Mouse (Mus musculus): ENCODE measurements around the gene Slc6a17. TPM values are rescaled to one million over a fixed set of nuclear protein-coding genes. Genes with fewer than 3 reads are reported as not detected.

Gene Slc6a17
- 2.4 and 3.7 TPM in 2 replicates for polyA plus RNA-seq (2016; fragmentation: Nextera tagmentation; extraction: Ambion mirVana)

DNA sequence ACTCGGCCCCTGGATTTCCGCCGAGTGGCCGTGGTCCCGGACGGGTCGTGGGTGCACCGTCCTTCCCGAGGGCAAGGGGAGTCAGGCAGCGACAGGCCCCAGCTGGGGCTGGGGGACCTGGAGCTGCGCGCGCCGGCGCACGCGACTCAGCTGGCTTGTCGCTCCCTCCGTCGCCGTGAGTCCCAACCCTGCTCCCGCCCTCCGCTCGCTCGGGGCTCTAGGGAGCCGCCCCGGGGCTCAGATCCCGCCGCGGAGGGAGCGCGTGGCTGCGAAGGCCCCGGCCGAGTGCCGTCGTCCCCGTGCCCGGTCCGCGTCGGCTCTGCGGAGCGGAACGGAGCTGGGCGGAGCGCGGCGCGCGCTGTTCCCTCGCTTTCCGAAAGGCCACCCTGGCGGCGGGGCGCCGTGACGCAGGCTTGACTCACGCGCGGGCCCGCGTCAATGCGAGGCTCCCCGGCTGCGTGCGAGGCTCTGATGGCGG lies at the start of gene Slc6a17:
TSS of gene Slc6a17 (minus strand) at position 388 of the 478 bp plus-strand sequence.
- DNase-seq (ENCODE audit: extremely low spot score, low spot score): peak; percentile 62
- Histone ChIP-seq H3K9me3 (no peaks in the 10 kb centered on the region), H3K27ac (peak within 1 kb of the TSS; percentile 85), H3K4me1 (peaks cover 28% of the 10 kb centered on the region), H3K27me3 (ENCODE audit: poor library complexity, severe bottlenecking) (peaks cover 76% of the 10 kb centered on the region), H3K36me3 (replicated peaks) (no peaks in the 10 kb centered on the region), H3K4me3 (peak within 1 kb of the TSS; percentile 71)
- WGBS: under 1% methylated on average over 68 of the region's 68 CpGs

DNA sequence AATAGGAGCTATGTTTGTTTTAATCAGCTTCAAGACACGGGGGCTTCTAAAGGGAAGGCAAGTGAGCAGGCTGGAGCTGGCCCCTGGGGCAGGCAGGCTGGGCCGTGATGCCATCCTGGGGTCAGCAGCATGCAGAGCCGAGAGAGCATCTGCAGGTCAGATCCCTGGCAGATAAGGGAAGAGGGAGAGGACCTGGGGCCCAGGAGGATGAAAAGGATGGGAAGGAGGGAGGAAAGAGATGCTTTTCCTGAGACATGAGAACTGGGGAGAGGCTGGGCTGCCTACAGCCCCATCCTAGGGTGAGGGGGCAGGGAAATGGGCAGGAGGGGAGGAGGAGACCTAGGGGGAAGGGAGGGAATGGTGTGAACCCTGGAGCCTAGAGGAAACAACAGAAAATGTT lies 47.5 kb upstream of the Slc6a17 start:
- no peak for DNase-seq (ENCODE audit: extremely low spot score, low spot score)
- peaks cover 45% of the 10 kb centered on the region for H3K4me1 ChIP-seq
- peaks cover 9% of the 10 kb centered on the region for H3K27me3 ChIP-seq (ENCODE audit: poor library complexity, severe bottlenecking)
- no peaks in the 10 kb centered on the region for H3K9me3 ChIP-seq
- WGBS: 43% methylated on average over 3 of the region's 3 CpGs
- H3K27ac ChIP-seq: peak overlapping the region; percentile 53
- no peaks in the 10 kb centered on the region for H3K36me3 ChIP-seq (replicated peaks)
- no peak overlapping the region for H3K4me3 ChIP-seq

DNA sequence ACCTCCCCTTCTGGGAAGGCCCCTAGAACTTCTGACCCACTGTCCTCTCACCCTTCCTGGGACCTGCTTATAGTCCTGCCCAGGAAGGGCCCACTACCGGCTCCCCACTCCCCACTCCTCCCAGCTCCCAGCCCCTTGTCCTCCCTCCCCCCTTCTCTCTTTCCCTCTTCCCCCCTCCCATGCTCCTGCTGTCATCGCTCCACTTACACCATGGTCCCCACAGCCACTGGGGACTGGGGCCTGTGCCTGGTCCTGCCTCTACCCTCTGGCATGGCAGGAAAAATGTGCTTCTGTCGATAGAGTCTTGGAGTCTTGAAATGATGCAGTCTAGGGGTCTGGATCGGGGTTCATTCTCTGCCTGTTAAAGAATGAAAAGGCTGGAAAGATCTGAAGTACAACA lies 46.1 kb upstream of the Slc6a17 start:
- no peak for DNase-seq (ENCODE audit: extremely low spot score, low spot score)
- 37% methylated on average over 4 of the region's 4 CpGs for WGBS

DNA sequence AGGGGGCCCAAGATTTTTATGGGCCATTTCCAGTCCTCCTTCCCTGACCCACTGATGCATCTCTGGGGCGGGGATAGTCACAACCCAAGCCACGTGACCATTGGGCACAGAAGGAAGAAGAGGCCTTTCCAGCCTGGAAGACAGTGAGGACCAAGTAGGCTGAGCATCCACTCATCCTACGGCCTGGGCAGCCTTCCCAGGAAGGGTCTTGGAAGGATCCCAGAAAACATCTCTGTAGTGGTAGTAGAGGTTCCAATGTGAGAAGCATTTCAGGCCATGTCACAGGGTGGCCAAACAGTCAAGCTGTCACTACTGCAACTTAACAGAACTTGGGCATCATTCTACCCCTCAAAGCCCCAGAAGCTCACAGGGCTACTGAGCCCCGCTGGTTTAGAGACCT lies 44.8 kb upstream of the Slc6a17 start:
- WGBS: 86% methylated on average over 4 of the region's 4 CpGs
- Histone ChIP-seq H3K27me3 (ENCODE audit: poor library complexity, severe bottlenecking) (peaks cover 21% of the 10 kb centered on the region), H3K36me3 (replicated peaks) (no peaks in the 10 kb centered on the region), H3K9me3 (no peaks in the 10 kb centered on the region), H3K27ac (no peak overlapping the region), H3K4me3 (no peak overlapping the region), H3K4me1 (peaks cover 46% of the 10 kb centered on the region)
- no peak for DNase-seq (ENCODE audit: extremely low spot score, low spot score)

More for the DNA sequence above, 46.1 kb upstream of the Slc6a17 start:
- Histone ChIP-seq H3K27ac (0 out of 2 replicates have a peak overlapping the region, but pooled peaks have one; percentile 48), H3K4me1 (peaks cover 45% of the 10 kb centered on the region), H3K36me3 (replicated peaks) (no peaks in the 10 kb centered on the region), H3K4me3 (no peak overlapping the region), H3K9me3 (no peaks in the 10 kb centered on the region), H3K27me3 (ENCODE audit: poor library complexity, severe bottlenecking) (peaks cover 10% of the 10 kb centered on the region)

DNA sequence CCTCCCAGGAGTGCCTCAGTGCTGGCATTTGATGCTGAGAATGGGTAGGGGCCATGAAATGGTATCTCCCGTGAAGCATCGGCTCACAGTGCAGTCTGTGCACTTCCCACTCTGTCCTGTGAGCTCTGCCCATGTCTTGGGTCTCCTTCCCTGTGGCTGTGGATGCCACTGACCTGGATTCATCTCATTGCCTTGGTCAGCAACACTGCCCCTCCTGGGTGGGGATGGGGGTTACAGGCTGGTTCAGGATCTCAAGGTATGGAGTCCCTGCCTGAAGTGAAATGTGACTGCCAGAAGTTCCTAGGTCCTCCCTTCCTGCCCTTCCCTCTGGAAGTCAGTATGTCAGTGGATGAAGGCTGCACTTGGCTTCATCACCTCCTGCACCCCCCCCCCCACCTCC lies 44.3 kb upstream of the Slc6a17 start:
- H3K9me3 ChIP-seq: no peaks in the 10 kb centered on the region
- no peak overlapping the region for H3K4me3 ChIP-seq
- no peak overlapping the region for H3K27ac ChIP-seq
- 74% methylated on average over 2 of the region's 2 CpGs for WGBS
- DNase-seq (ENCODE audit: extremely low spot score, low spot score): no peak
- peaks cover 21% of the 10 kb centered on the region for H3K27me3 ChIP-seq (ENCODE audit: poor library complexity, severe bottlenecking)
- H3K4me1 ChIP-seq: peaks cover 43% of the 10 kb centered on the region
- no peaks in the 10 kb centered on the region for H3K36me3 ChIP-seq (replicated peaks)

DNA sequence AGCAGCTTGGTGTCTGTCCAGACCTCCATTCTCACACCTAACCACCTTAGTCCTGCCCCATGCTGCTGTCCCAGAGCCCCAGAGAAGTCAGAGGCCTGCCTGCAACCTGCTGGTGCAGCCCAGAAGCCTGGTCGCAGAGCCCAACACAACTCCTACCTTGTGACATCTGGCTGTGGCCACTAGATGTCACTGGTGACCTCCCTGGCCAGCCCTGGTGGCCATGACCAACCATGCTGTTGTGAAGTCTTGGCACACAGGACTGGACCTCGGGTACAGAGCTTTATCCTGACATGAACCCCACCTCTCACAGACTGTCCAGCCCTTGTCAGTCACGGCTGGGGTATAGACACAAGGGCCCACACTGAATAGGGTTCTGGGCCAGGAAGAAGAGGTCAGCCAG lies 41.4 kb upstream of the Slc6a17 start:
- DNase-seq (ENCODE audit: extremely low spot score, low spot score): peak; percentile 60
- H3K36me3 ChIP-seq (replicated peaks): no peaks in the 10 kb centered on the region
- 17% methylated on average over 3 of the region's 3 CpGs for WGBS
- H3K4me1 ChIP-seq: peaks cover 28% of the 10 kb centered on the region
- H3K27me3 ChIP-seq (ENCODE audit: poor library complexity, severe bottlenecking): peaks cover 16% of the 10 kb centered on the region; the same call in 1 of the 2 replicates
- no peak overlapping the region for H3K27ac ChIP-seq
- no peak overlapping the region for H3K4me3 ChIP-seq
- H3K9me3 ChIP-seq: no peaks in the 10 kb centered on the region

DNA sequence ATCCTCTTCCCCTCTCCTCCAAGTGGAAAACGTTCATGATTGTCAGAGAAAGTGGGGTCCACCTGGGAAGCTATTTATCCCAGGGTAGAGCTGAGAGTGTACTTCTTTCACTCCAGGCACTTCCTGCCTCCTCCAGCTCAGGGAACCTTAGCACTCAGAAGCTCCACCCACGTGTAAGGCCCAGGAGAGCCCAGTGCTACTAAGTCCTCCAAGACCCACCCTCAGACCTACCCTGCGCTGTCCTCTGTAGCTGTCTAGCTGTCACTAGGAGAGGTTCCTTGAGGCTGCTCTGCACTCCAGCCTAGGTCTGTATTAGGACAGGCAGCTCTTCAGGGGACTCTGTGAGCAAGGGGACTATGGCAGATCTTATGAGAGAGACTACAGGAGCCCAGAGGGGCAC lies 40.9 kb upstream of the Slc6a17 start:
- 27% methylated on average over 3 of the region's 3 CpGs for WGBS
- H3K9me3 ChIP-seq: no peaks in the 10 kb centered on the region
- no peak for DNase-seq (ENCODE audit: extremely low spot score, low spot score)

DNA sequence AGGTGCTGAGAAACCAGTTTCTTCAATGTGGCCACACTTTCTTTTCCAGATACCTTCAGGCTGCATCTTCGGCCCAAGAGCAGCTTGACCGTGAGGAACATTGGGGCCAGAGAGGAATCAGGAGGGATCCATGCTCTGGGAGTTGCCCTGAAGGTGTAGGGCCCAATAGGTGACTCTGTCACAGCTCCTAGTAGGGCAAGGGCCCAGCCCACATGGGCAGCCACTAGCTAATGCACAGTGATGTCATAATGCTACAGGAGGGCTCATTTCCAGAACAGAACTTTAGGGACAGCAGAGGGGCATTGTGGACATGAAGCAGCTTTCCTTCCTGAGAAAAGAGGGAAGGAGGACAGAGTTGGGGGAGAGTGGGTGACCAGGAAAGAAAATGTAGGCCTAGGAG lies 37.0 kb upstream of the Slc6a17 start, which contains the start of gene Ubl4b:
TSS of gene Ubl4b (minus strand) at position 232 of the 400 bp plus-strand sequence.
- H3K4me1 ChIP-seq: peaks cover 14% of the 10 kb centered on the region
- no peak within 1 kb of the TSS for H3K27ac ChIP-seq
- no peak for DNase-seq (ENCODE audit: extremely low spot score, low spot score)
- peaks cover 16% of the 10 kb centered on the region; the same call in 1 of the 2 replicates for H3K27me3 ChIP-seq (ENCODE audit: poor library complexity, severe bottlenecking)
- H3K36me3 ChIP-seq (replicated peaks): no peaks in the 10 kb centered on the region
- H3K4me3 ChIP-seq: no peak within 1 kb of the TSS
- H3K9me3 ChIP-seq: no peaks in the 10 kb centered on the region
- WGBS: 90% methylated on average over 2 of the region's 2 CpGs

More for the DNA sequence above, 40.9 kb upstream of the Slc6a17 start:
- Histone ChIP-seq H3K27me3 (ENCODE audit: poor library complexity, severe bottlenecking) (peaks cover 16% of the 10 kb centered on the region; the same call in 1 of the 2 replicates), H3K4me3 (no peak overlapping the region), H3K27ac (no peak overlapping the region), H3K4me1 (peaks cover 24% of the 10 kb centered on the region), H3K36me3 (replicated peaks) (no peaks in the 10 kb centered on the region)

DNA sequence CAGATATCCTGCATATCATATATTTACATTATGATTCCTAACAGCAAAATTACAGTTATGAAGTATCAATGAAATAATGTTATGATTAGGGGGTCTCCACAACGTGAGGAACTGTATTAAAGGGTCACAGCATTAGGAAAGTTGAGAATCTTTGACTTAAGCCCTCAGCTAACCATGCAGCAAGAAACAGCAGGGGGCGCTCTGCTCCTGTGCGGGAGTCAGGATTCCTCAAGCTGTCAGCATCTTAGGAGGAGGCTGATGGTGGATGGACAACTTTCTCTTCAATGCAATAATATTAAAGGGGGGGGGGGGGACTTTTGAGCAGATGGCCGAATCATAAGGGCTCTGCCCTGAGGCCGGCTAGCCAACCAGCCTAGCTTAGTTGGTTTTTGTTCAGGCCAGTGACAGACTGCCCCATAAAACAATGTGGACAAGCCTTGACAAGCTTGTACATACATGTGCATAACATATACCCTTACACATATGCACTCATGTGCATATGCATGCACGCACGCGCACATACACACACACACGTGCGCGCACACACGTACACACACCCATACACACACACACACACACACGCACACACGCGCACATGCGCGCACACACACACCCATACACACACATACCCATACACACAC lies 32.7 kb upstream of the Slc6a17 start:
- Histone ChIP-seq H3K4me1 (peaks cover 13% of the 10 kb centered on the region), H3K9me3 (no peaks in the 10 kb centered on the region)
- WGBS: 75% methylated on average over 17 of the region's 17 CpGs

DNA sequence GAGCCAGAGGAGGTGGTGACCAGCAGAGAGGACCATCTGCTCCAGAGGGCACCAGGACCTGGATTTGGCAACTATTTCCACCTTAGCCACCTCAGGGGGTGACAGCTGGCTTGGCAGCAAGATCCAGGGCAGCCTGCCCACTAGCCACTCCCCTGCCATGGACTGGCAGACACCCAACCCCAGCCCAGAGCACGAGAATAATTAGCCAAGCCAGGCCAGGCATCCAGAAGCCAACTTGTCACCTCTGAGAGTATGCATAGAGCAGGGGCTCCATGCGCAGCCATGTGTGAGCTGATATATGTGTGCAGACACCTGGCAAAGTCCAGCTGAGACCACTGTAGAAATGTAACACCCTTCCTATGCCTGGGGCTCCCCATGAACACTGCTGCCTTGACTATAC lies 29.1 kb upstream of the Slc6a17 start:
- no peak for DNase-seq (ENCODE audit: extremely low spot score, low spot score)
- Histone ChIP-seq H3K4me3 (no peak overlapping the region), H3K36me3 (replicated peaks) (no peaks in the 10 kb centered on the region), H3K27ac (no peak overlapping the region), H3K9me3 (no peaks in the 10 kb centered on the region), H3K4me1 (peaks cover 9% of the 10 kb centered on the region), H3K27me3 (ENCODE audit: poor library complexity, severe bottlenecking) (no peaks in the 10 kb centered on the region)
- WGBS: 73% methylated on average over 2 of the region's 2 CpGs

More for the DNA sequence above, 32.7 kb upstream of the Slc6a17 start:
- DNase-seq (ENCODE audit: extremely low spot score, low spot score): peak; percentile 64
- no peak overlapping the region for H3K4me3 ChIP-seq
- H3K27ac ChIP-seq: no peak overlapping the region
- no peaks in the 10 kb centered on the region for H3K36me3 ChIP-seq (replicated peaks)
- H3K27me3 ChIP-seq (ENCODE audit: poor library complexity, severe bottlenecking): peaks cover under 1% of the 10 kb centered on the region; the same call in 1 of the 2 replicates

DNA sequence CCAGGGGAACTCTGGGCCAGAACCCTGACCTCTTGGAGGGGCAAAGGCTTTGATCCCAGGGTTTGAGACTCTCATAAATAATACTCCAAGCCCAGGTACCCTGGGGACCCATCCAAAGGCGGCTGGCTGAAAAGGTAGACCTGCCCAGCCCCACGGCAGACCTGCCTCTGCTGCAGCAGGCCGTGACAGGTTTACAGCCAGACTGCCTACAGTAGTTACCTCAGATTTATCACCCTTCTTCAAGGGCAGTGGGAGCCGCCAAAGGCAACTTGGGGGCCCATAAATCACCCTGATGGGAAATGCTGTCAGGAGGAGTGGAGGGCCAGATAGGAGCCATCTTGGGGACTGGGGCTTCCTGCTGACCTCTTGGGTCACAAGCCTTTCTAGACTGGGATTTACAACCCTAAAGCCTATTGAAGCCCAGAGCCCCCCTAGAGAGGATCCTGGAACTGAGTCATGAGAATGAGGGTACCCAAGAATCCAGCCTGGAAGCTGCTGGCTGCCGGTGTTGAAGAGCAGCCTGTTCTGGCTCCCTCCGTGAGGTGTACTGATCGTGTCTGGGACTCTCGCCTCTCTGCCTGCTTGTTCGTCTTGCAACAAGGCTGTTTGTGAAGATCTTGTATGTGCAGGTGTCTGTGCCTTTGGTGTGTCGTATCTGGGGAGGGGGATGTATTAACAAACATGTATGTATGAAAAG lies 28.0 kb upstream of the Slc6a17 start:
- H3K27ac ChIP-seq: no peak overlapping the region
- no peaks in the 10 kb centered on the region for H3K9me3 ChIP-seq
- H3K4me1 ChIP-seq: peaks cover 9% of the 10 kb centered on the region
- no peak for DNase-seq (ENCODE audit: extremely low spot score, low spot score)
- no peaks in the 10 kb centered on the region for H3K36me3 ChIP-seq (replicated peaks)
- no peak overlapping the region for H3K4me3 ChIP-seq
- no peaks in the 10 kb centered on the region for H3K27me3 ChIP-seq (ENCODE audit: poor library complexity, severe bottlenecking)
- WGBS: 82% methylated on average over 10 of the region's 10 CpGs

DNA sequence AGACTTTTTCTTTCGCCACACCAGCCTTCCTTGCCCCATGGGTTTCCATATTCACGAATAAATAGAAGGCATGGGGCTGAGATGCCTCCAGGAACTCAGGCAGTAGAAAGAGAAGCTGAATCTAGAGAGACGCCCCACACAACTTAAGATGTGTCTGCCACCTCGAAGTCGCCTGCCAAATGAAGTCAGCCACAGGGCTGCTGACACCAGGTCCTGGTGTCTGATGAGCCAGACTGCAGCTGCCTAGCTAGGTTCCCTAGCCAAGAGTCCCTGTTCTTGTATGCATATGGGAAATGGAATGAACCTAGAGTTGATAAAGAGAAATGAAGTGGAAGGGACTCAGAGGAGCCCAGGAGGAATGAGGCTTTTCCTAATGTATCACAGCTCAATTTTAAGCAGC lies 27.5 kb upstream of the Slc6a17 start:
- 83% methylated on average over 5 of the region's 5 CpGs for WGBS
- H3K27ac ChIP-seq: no peak overlapping the region
- no peak for DNase-seq (ENCODE audit: extremely low spot score, low spot score)
- peaks cover 8% of the 10 kb centered on the region for H3K4me1 ChIP-seq
- H3K4me3 ChIP-seq: no peak overlapping the region
- H3K36me3 ChIP-seq (replicated peaks): no peaks in the 10 kb centered on the region
- no peaks in the 10 kb centered on the region for H3K27me3 ChIP-seq (ENCODE audit: poor library complexity, severe bottlenecking)
- H3K9me3 ChIP-seq: no peaks in the 10 kb centered on the region
